In the genomic region with DNA sequence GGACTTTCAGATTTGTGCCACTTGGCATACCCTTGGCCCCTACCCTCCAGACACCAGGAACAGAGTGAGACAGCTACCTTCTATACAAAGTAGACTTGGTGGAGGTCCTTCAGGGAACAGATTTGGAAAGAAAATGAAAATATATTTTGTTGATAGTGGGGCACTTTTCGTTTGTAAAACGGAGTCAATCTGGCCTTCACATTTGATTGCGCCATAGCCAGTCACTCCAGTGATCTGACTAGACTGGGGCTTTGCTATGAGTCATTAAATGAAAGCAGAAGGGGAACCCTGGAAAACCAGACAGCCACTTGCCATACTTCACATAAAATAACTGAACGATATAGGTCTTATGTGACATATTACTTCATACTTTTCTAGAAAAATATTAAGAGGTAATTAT, we compare ENCODE assay signal across 17 mouse cellular contexts.
DNase-seq lines count a peak whose midpoint lies in the region; ATAC-seq lines count a peak whose summit lies in the region.
"Had no signal": no experiment of that assay in that cellular context is flagged by ENCODE, and none has a peak within 500 bp of the region (broad histone marks: within the 10 kb centered on the region; RNA-seq: fewer than 3 reads in every experiment).

No protein-coding gene starts in this region.

- peak; percentile 52 for ATAC-seq in common myeloid progenitor, adult 5-6 weeks (replicated peaks; ENCODE audit: low read depth, poor library complexity, severe bottlenecking)
- peak; percentile 51 for ATAC-seq in monocyte, adult 5-6 weeks (replicated peaks; ENCODE audit: insufficient number of reproducible peaks, low FRiP score, low TSS enrichment, poor library complexity, severe bottlenecking)
- ATAC-seq: forebrain, postnatal 0 days; Patski had no signal

- DNase-seq in adrenal gland, adult (ENCODE audit: inconsistent age in 2 of 2, low spot score in 1 of 2): peak; percentile 50 to 87
- DNase-seq in adrenal gland, postnatal 4 days (ENCODE audit: low spot score in 2 of 2): no peak
- peak; percentile 38 for DNase-seq in adrenal gland, adult 8-10 months
- no peak for DNase-seq in left cerebral cortex, adult 18-20 months (ENCODE audit: low spot score in 2 of 2)
- no peak for DNase-seq in cerebellum, postnatal 36 days
- DNase-seq in spleen, adult 12 weeks (ENCODE audit: low spot score): no peak
- DNase-seq: cerebellum, adult 9-10 months; forebrain, postnatal 0 days; gastrocnemius, postnatal 25 days; heart, adult 2 months; kidney, adult 11 months; kidney, postnatal 36 days; lung, embryonic 14.5 days; thymus, adult 2 months had no signal

Comparison
In these comparisons a context has a peak if more than half of its experiments do, and no peak if none do; other contexts are left out.
1. DNase-seq: peak in adrenal gland, adult (2 of 2) and adrenal gland, adult 8-10 months (single experiment); none in adrenal gland, postnatal 4 days (0 of 2), left cerebral cortex, adult 18-20 months (0 of 2), cerebellum, postnatal 36 days (0 of 2) and spleen, adult 12 weeks (single experiment).